Mouse (Mus musculus): Measurements from ENCODE around the gene Rabgap1l.

GRCm38 (mm10) chr1:160304969-160305498 is 488.0 kb downstream of the Rabgap1l start:
- TF ChIP-seq CTCF (conservative IDR thresholded peaks at IDR 0.05; ENCODE audit: low read length) (no peak), POU5F1 (IDR thresholded peaks at IDR 0.05; ENCODE audit: borderline replicate concordance, low read length) (no peak), NANOG (IDR thresholded peaks at IDR 0.05; ENCODE audit: borderline replicate concordance, low read length) (no peak)

Measured in E14TG2a.4 (cell line).